Mouse (Mus musculus) embryonic facial prominence, embryonic 13.5 days (tissue): ENCODE measurements at regions not wholly inside any gene's neighbourhood (a gene's known extent, or its start where the extent isn't known, plus 50 kb on each side); places are given as distances from the start of the nearest gene placed in this dataset.

Source experiments
- ATAC-seq: fragments of 200-750 bp; cut with Nextera tagmentation; 2 replicates; pipeline ENCODE4 v1.8.0; 2017; ENCODE audit warnings: low read depth; ENCODE audit not compliant: insufficient number of reproducible peaks, insufficient read depth, low FRiP score, low TSS enrichment
- H3K27ac ChIP-seq: fragments of 300-500 bp; sonication (generic); 2 replicates; pipeline ENCODE4 v1.5.1; 2015; ENCODE audit warnings: moderate library complexity, mild to moderate bottlenecking, inconsistent platforms
- H3K27me3 ChIP-seq: fragments of 300-500 bp; sonication (generic); 2 replicates; pipeline ENCODE4 v1.6.1; 2015; ENCODE audit warnings: mild to moderate bottlenecking, inconsistent platforms
- H3K36me3 ChIP-seq: fragments of 300-500 bp; sonication (generic); 2 replicates; pipeline ENCODE4 v1.6.1; 2015; ENCODE audit warnings: mild to moderate bottlenecking, inconsistent platforms
- H3K4me1 ChIP-seq: fragments of 300-500 bp; sonication (generic); 2 replicates; pipeline ENCODE4 v1.6.1; 2015; ENCODE audit warnings: inconsistent platforms
- H3K4me2 ChIP-seq: fragments of 300-500 bp; sonication (generic); 2 replicates; pipeline ENCODE4 v1.6.1; 2015; ENCODE audit warnings: moderate library complexity, mild to moderate bottlenecking, inconsistent platforms
- H3K4me3 ChIP-seq: fragments of 300-500 bp; sonication (generic); 2 replicates; pipeline ENCODE4 v1.5.1; 2015; ENCODE audit warnings: mild to moderate bottlenecking, inconsistent platforms
- H3K9ac ChIP-seq: fragments of 300-500 bp; sonication (generic); 2 replicates; pipeline ENCODE4 v1.6.1; 2015; ENCODE audit warnings: mild to moderate bottlenecking, inconsistent platforms
- H3K9me3 ChIP-seq: fragments of 300-500 bp; sonication (generic); 2 replicates; pipeline ENCODE4 v1.6.1; 2016; ENCODE audit warnings: inconsistent platforms
- WGBS: fragments of 180-500 bp; shearing (Covaris S2); methylation state at CpG from one replicate; pipeline ENCODE4 v1.1.7; 2015; ENCODE audit warnings: mixed read lengths; 5-methylcytosine and 5-hydroxymethylcytosine counted together

GRCm38 (mm10) chr14:62023022-62023421 is 269.4 kb upstream of the Rnaseh2b start:
- no peak overlapping the region for H3K4me2 ChIP-seq
- H3K27me3 ChIP-seq, result no peaks in the 10 kb centered on the region
- H3K9me3 ChIP-seq, result no peaks in the 10 kb centered on the region
- no peak for ATAC-seq
- H3K9ac ChIP-seq, result no peak overlapping the region
- peaks cover 8% of the 10 kb centered on the region for H3K4me1 ChIP-seq
- H3K36me3 ChIP-seq, result no peaks in the 10 kb centered on the region
- 75% methylated on average over 7 of the region's 7 CpGs for WGBS
- H3K27ac ChIP-seq, result no peak overlapping the region
- no peak overlapping the region for H3K4me3 ChIP-seq

GRCm38 (mm10) chr14:62027751-62028279 is 264.6 kb upstream of the Rnaseh2b start:
- Histone ChIP-seq H3K4me2 (no peak overlapping the region), H3K9me3 (no peaks in the 10 kb centered on the region), H3K4me3 (no peak overlapping the region), H3K27ac (no peak overlapping the region), H3K27me3 (no peaks in the 10 kb centered on the region), H3K36me3 (no peaks in the 10 kb centered on the region), H3K9ac (no peak overlapping the region), H3K4me1 (peaks cover 14% of the 10 kb centered on the region)
- no peak for ATAC-seq
- 68% methylated on average over 8 of the region's 8 CpGs for WGBS

- ATAC-seq, result no peak
These were observed 262.3 kb upstream of the Rnaseh2b start for GRCm38 (mm10) chr14:62030059-62030458.

GRCm38 (mm10) chr14:62033661-62034060 is 258.7 kb upstream of the Rnaseh2b start:
- Histone ChIP-seq H3K9me3 (no peaks in the 10 kb centered on the region), H3K36me3 (no peaks in the 10 kb centered on the region), H3K4me3 (no peak overlapping the region), H3K27me3 (no peaks in the 10 kb centered on the region; the same call in 1 of the 2 replicates), H3K4me2 (no peak overlapping the region), H3K9ac (no peak overlapping the region), H3K4me1 (peaks cover 32% of the 10 kb centered on the region), H3K27ac (no peak overlapping the region)
- ATAC-seq, result no peak
- 95% methylated on average over 4 of the region's 4 CpGs for WGBS

More at GRCm38 (mm10) chr14:62030059-62030458, 262.3 kb upstream of the Rnaseh2b start:
- no peaks in the 10 kb centered on the region for H3K36me3 ChIP-seq
- no peak overlapping the region for H3K4me3 ChIP-seq
- H3K4me1 ChIP-seq, result peaks cover 17% of the 10 kb centered on the region
- H3K9ac ChIP-seq, result no peak overlapping the region
- 56% methylated on average over 7 of the region's 7 CpGs for WGBS
- H3K9me3 ChIP-seq, result no peaks in the 10 kb centered on the region
- no peaks in the 10 kb centered on the region for H3K27me3 ChIP-seq
- H3K4me2 ChIP-seq, result no peak overlapping the region
- H3K27ac ChIP-seq, result peak overlapping the region; percentile 57

- ATAC-seq, result no peak
- no peaks in the 10 kb centered on the region; the same call in 1 of the 2 replicates for H3K27me3 ChIP-seq
- no peaks in the 10 kb centered on the region for H3K9me3 ChIP-seq
- peaks cover 28% of the 10 kb centered on the region for H3K4me1 ChIP-seq
- H3K27ac ChIP-seq, result no peak overlapping the region
- no peak overlapping the region for H3K9ac ChIP-seq
- no peak overlapping the region for H3K4me3 ChIP-seq
- no peak overlapping the region for H3K4me2 ChIP-seq
- WGBS, result 30% methylated on average over 4 of the region's 4 CpGs
- no peaks in the 10 kb centered on the region for H3K36me3 ChIP-seq
These were observed 257.7 kb upstream of the Rnaseh2b start for GRCm38 (mm10) chr14:62034664-62035063.

- H3K4me1 ChIP-seq, result peaks cover 24% of the 10 kb centered on the region
- no peaks in the 10 kb centered on the region for H3K36me3 ChIP-seq
- H3K4me2 ChIP-seq, result no peak overlapping the region
- no peak overlapping the region for H3K27ac ChIP-seq
- H3K27me3 ChIP-seq, result no peaks in the 10 kb centered on the region; the same call in 1 of the 2 replicates
- no peak overlapping the region for H3K9ac ChIP-seq
- no peaks in the 10 kb centered on the region for H3K9me3 ChIP-seq
- 87% methylated on average over 3 of the region's 3 CpGs for WGBS
- no peak for ATAC-seq
- no peak overlapping the region for H3K4me3 ChIP-seq
These were observed 257.0 kb upstream of the Rnaseh2b start for GRCm38 (mm10) chr14:62035416-62035815.

- no peak for ATAC-seq
- H3K4me2 ChIP-seq, result no peak overlapping the region
- H3K4me3 ChIP-seq, result no peak overlapping the region
- H3K36me3 ChIP-seq, result no peaks in the 10 kb centered on the region
- no peaks in the 10 kb centered on the region for H3K9me3 ChIP-seq
- peaks cover 19% of the 10 kb centered on the region for H3K4me1 ChIP-seq
- H3K27me3 ChIP-seq, result no peaks in the 10 kb centered on the region; the same call in 1 of the 2 replicates
- H3K9ac ChIP-seq, result no peak overlapping the region
- H3K27ac ChIP-seq, result no peak overlapping the region; the same call in 1 of the 2 replicates
- WGBS, result 72% methylated on average over 1 of the region's 1 CpGs
These were observed 254.9 kb upstream of the Rnaseh2b start for GRCm38 (mm10) chr14:62037514-62037913.

- H3K9ac ChIP-seq, result no peak overlapping the region
- no peak for ATAC-seq
- H3K4me3 ChIP-seq, result no peak overlapping the region
- no peaks in the 10 kb centered on the region for H3K36me3 ChIP-seq
- H3K4me2 ChIP-seq, result no peak overlapping the region
- H3K27ac ChIP-seq, result no peak overlapping the region; the same call in 1 of the 2 replicates
- 89% methylated on average over 5 of the region's 5 CpGs for WGBS
- no peaks in the 10 kb centered on the region for H3K9me3 ChIP-seq
- peaks cover 18% of the 10 kb centered on the region for H3K4me1 ChIP-seq
- H3K27me3 ChIP-seq, result no peaks in the 10 kb centered on the region; the same call in 1 of the 2 replicates
These were observed 254.5 kb upstream of the Rnaseh2b start for GRCm38 (mm10) chr14:62037917-62038316.

- H3K9ac ChIP-seq, result no peak overlapping the region
- no peak for ATAC-seq
- peaks cover 3% of the 10 kb centered on the region; the same call in 1 of the 2 replicates for H3K9me3 ChIP-seq
- H3K4me2 ChIP-seq, result no peak overlapping the region
- no peak overlapping the region for H3K27ac ChIP-seq
- WGBS, result 66% methylated on average over 11 of the region's 11 CpGs
- peaks cover 1% of the 10 kb centered on the region; the same call in 1 of the 2 replicates for H3K4me1 ChIP-seq
- H3K4me3 ChIP-seq, result no peak overlapping the region
- H3K36me3 ChIP-seq, result no peaks in the 10 kb centered on the region
- no peaks in the 10 kb centered on the region for H3K27me3 ChIP-seq
These were observed 249.9 kb upstream of the Rnaseh2b start for GRCm38 (mm10) chr14:62042305-62043116.

GRCm38 (mm10) chr14:62043117-62043422 is 249.3 kb upstream of the Rnaseh2b start:
- H3K4me3 ChIP-seq, result no peak overlapping the region
- H3K9ac ChIP-seq, result no peak overlapping the region
- no peak overlapping the region for H3K4me2 ChIP-seq
- WGBS, result 85% methylated on average over 4 of the region's 4 CpGs
- no peak overlapping the region for H3K27ac ChIP-seq
- peaks cover 3% of the 10 kb centered on the region; the same call in 1 of the 2 replicates for H3K9me3 ChIP-seq
- no peaks in the 10 kb centered on the region for H3K27me3 ChIP-seq
- ATAC-seq, result no peak
- H3K4me1 ChIP-seq, result no peaks in the 10 kb centered on the region
- no peaks in the 10 kb centered on the region for H3K36me3 ChIP-seq

- H3K36me3 ChIP-seq, result no peaks in the 10 kb centered on the region
- H3K4me3 ChIP-seq, result no peak overlapping the region
- no peak for ATAC-seq
- WGBS, result 87% methylated on average over 6 of the region's 6 CpGs
- H3K27me3 ChIP-seq, result no peaks in the 10 kb centered on the region
- no peaks in the 10 kb centered on the region for H3K9me3 ChIP-seq
- H3K9ac ChIP-seq, result no peak overlapping the region
- peaks cover 14% of the 10 kb centered on the region; the same call in 1 of the 2 replicates for H3K4me1 ChIP-seq
- no peak overlapping the region for H3K27ac ChIP-seq
- no peak overlapping the region for H3K4me2 ChIP-seq
These were observed 241.4 kb upstream of the Rnaseh2b start for GRCm38 (mm10) chr14:62050941-62051340.

- H3K4me1 ChIP-seq, result peaks cover 15% of the 10 kb centered on the region; the same call in 1 of the 2 replicates
- WGBS, result 61% methylated on average over 1 of the region's 1 CpGs
These were observed 240.5 kb upstream of the Rnaseh2b start for GRCm38 (mm10) chr14:62051923-62052322.

More at GRCm38 (mm10) chr14:62051923-62052322, 240.5 kb upstream of the Rnaseh2b start:
- Histone ChIP-seq H3K27ac (no peak overlapping the region), H3K4me3 (no peak overlapping the region), H3K4me2 (no peak overlapping the region), H3K9ac (no peak overlapping the region), H3K27me3 (no peaks in the 10 kb centered on the region), H3K9me3 (no peaks in the 10 kb centered on the region), H3K36me3 (no peaks in the 10 kb centered on the region)
- ATAC-seq, result no peak
